Mouse (Mus musculus) kidney, embryonic 16.5 days (tissue): ENCODE data around the gene Fras1. TPM values are rescaled to one million over a fixed set of nuclear protein-coding genes. Genes with fewer than 3 reads are reported as not detected.

ENCODE experiments used
- ATAC-seq: fragments of 200-750 bp; cut with Nextera tagmentation; 2 replicates; pipeline ENCODE4 v1.8.0; 2017; ENCODE audit warnings: moderate TSS enrichment; ENCODE audit not compliant: low FRiP score, low TSS enrichment
- H3K27ac ChIP-seq: fragments of 300-500 bp; sonication (generic); 2 replicates; pipeline ENCODE4 v1.5.1; 2014; ENCODE audit warnings: low read length
- H3K27me3 ChIP-seq: fragments of 300-500 bp; sonication (generic); 2 replicates; pipeline ENCODE4 v1.6.1; 2014; ENCODE audit warnings: low read length, control low read depth, mixed read lengths; ENCODE audit not compliant: insufficient read depth
- H3K36me3 ChIP-seq: fragments of 300-500 bp; sonication (generic); 2 replicates; pipeline ENCODE4 v1.6.1; 2014; ENCODE audit warnings: low read length, control low read depth, mixed read lengths; ENCODE audit not compliant: insufficient read depth
- H3K4me1 ChIP-seq: fragments of 300-500 bp; sonication (generic); 2 replicates; pipeline ENCODE4 v1.6.1; 2014; ENCODE audit warnings: low read length, control low read depth, mixed read lengths; ENCODE audit not compliant: insufficient read depth
- H3K4me2 ChIP-seq: fragments of 300-500 bp; sonication (generic); replicated peaks from 2 replicates; pipeline ENCODE4 v1.6.1; 2014; ENCODE audit warnings: low read depth, low read length
- H3K4me3 ChIP-seq: fragments of 300-500 bp; sonication (generic); 2 replicates; pipeline ENCODE4 v1.5.1; 2014; ENCODE audit warnings: mild to moderate bottlenecking, low read length
- H3K9ac ChIP-seq: fragments of 300-500 bp; sonication (generic); replicated peaks from 2 replicates; pipeline ENCODE4 v1.6.1; 2014; ENCODE audit warnings: low read length
- H3K9me3 ChIP-seq: fragments of 300-500 bp; sonication (generic); 2 replicates; pipeline ENCODE4 v1.6.1; 2016; ENCODE audit warnings: low read length, control low read depth
- WGBS: fragments of 180-500 bp; shearing (Covaris S2); extraction: QIAGEN DNeasy Blood & Tissue Kit; methylation state at CpG from one replicate; pipeline ENCODE4 v1.1.7; 2014; 5-methylcytosine and 5-hydroxymethylcytosine counted together
- polyA plus RNA-seq: library from polyadenylated mRNA; unstranded; fragments of >200 nt; fragmentation: Nextera tagmentation; extraction: Ambion mirVana; gene quantifications from 2 replicates; pipeline ENCODE4 v1.2.1, GENCODE M21; 2015

Fras1 gene
- polyA plus RNA-seq, 1 experiment from 2014 or later = 30.3 TPM

DNA sequence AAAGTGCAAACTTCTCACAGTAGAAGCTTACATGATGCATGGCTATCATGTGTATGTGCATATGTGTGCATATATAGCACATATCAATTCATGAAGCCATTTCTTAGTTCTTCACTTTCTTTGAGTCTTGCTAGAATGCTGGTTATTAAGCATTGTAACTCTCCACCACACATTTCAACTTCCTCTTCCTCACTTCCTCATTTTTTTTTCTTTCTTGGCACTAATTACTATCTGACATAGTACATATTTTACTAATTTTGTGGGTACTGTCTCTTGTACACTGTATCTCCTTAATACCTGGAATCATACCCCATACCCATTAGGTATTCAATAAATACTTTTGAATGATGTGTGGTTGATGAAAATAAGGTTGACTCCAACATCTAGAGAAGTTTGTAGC lies 158.2 kb downstream of the Fras1 start:
- Histone ChIP-seq H3K4me3 (no peak overlapping the region), H3K4me2 (no peak overlapping the region), H3K9ac (no peak overlapping the region), H3K4me1 (no peaks in the 10 kb centered on the region), H3K27me3 (no peaks in the 10 kb centered on the region), H3K27ac (no peak overlapping the region), H3K36me3 (no peaks in the 10 kb centered on the region), H3K9me3 (no peaks in the 10 kb centered on the region)
- ATAC-seq = no peak

DNA sequence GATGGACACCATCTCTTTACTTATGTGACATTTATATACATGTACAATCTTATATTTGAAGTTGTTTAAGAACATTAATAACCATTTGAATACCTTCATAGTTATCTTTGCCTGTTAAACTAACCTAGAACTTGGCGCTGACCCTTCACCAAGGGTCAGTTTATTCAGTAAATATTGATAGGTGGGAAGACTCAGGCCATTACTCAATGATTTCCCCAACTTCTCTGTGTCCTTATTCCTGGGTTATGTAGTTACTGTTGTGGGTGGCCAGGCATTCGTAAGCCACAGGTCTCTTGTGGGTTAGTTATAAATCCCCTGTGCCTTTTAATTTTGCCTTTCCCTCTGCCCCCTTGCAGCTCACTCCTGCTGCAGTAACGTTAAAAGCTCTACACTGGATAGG lies 162.8 kb downstream of the Fras1 start:
- Histone ChIP-seq H3K27me3 (no peaks in the 10 kb centered on the region), H3K9me3 (no peaks in the 10 kb centered on the region), H3K4me3 (no peak overlapping the region), H3K27ac (no peak overlapping the region), H3K4me2 (no peak overlapping the region), H3K9ac (no peak overlapping the region), H3K36me3 (peaks cover 4% of the 10 kb centered on the region; the same call in 1 of the 2 replicates), H3K4me1 (no peaks in the 10 kb centered on the region)
- 66% methylated on average over 3 of the region's 3 CpGs for WGBS
- no peak for ATAC-seq

DNA sequence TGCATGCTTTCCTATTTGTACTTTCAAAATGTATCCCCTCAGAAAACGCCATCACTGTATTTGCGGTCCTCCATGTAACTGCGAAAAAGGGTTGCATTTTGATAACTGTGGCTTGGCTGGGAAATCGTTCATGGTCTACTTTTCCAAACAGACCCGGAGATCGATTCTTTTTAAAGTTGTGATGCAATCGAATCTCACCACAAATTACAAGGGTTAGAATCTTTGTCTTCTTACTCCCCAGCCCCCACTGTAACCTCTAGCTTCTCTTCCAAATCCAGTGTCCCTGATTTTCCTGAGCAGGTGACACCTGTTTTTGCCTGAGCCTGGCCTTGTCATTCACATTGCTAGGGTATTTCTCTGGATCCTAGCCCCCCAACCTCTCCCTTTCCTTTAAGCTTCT lies 163.2 kb downstream of the Fras1 start:
- H3K4me1 ChIP-seq = no peaks in the 10 kb centered on the region
- H3K27ac ChIP-seq = no peak overlapping the region
- ATAC-seq = no peak
- WGBS = 93% methylated on average over 7 of the region's 7 CpGs
- H3K27me3 ChIP-seq = no peaks in the 10 kb centered on the region
- no peak overlapping the region for H3K4me2 ChIP-seq
- no peak overlapping the region for H3K4me3 ChIP-seq
- peaks cover 4% of the 10 kb centered on the region; the same call in 1 of the 2 replicates for H3K36me3 ChIP-seq
- H3K9ac ChIP-seq = no peak overlapping the region
- no peaks in the 10 kb centered on the region for H3K9me3 ChIP-seq

DNA sequence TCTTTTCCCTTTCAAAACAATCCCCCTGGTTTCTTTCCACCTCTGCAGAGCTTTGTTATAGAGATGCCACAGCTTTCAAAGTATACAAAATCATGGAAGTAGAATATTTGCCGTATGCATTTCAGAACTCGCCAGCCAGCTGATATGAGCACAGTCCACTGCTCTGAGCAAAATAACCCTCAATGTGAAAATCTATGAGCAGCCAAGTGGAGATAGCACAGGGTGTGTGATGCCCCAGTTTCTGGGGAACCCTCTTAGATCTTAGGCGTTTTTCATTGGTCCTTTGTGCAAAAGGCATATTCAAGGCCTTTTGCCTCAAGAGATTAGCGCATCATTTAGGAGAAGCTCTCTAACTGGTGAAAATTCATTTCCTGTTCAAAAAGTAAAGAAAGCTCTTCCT lies 170.4 kb downstream of the Fras1 start:
- no peak overlapping the region for H3K4me3 ChIP-seq
- no peak overlapping the region for H3K4me2 ChIP-seq
- no peaks in the 10 kb centered on the region for H3K27me3 ChIP-seq
- ATAC-seq = no peak
- H3K36me3 ChIP-seq = no peaks in the 10 kb centered on the region
- no peaks in the 10 kb centered on the region for H3K4me1 ChIP-seq
- 95% methylated on average over 4 of the region's 4 CpGs for WGBS
- H3K27ac ChIP-seq = no peak overlapping the region
- H3K9ac ChIP-seq = no peak overlapping the region
- H3K9me3 ChIP-seq = no peaks in the 10 kb centered on the region

DNA sequence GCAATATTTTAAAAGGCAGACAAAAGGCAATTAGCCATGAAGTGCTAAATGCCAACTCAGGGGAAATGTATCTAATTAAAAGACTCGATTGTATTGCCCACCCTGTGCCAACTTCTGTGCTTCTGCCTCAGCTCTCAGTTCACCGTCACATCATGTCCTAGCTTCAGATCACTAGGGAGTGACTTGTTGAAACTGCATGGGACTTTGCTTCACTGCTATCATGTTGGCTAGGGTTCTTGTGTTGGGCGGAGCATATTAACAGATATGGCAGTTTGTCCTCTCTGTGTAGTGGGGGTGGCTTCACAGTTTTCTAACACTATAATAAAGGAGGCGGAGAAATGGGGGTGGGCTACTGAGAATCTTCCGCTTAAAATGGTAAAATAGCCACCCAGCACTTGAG lies 172.2 kb downstream of the Fras1 start:
- H3K27ac ChIP-seq = no peak overlapping the region
- H3K9me3 ChIP-seq = no peaks in the 10 kb centered on the region
- WGBS = 88% methylated on average over 5 of the region's 5 CpGs

DNA sequence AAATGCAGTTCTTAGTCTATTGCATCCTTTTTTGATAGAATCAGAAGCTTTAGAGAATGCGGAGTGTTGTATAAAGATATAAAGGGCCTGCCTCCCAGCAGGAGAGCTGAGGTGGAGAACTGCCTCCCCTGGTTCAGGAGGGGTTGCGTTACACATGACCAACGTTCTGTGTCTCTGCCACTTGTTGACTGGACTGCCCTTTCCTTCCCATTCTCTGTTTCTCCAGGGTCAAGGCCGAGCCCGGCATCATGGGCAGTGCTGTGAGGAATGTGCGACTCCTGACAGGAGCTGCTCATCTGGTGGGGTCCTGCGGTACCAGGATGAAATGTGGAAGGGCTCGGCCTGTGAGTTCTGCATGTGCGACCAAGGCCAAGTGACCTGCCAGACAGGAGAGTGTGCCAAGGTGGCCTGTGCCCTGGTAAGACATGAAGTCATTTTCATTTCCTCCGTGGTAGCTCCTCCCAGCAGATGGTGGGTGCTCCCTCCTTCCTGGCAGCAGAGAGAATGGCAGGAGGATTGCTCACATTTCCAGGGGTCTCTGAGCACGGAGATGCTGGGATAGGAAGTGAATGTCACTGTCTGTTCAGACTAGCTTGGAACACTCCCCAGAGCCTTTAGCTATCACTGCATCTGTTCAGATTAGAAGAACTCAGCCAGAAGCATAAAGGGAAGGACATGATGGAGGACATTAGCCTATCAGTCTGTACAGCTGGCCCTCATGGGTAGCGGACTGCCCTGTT lies 181.4 kb downstream of the Fras1 start:
- Histone ChIP-seq H3K36me3 (peaks cover 7% of the 10 kb centered on the region; the same call in 1 of the 2 replicates), H3K4me3 (no peak overlapping the region), H3K27ac (no peak overlapping the region), H3K9me3 (no peaks in the 10 kb centered on the region), H3K4me2 (no peak overlapping the region), H3K9ac (no peak overlapping the region), H3K4me1 (no peaks in the 10 kb centered on the region; the same call in 1 of the 2 replicates), H3K27me3 (no peaks in the 10 kb centered on the region)
- WGBS = 59% methylated on average over 12 of the region's 12 CpGs
- peak; percentile 62 for ATAC-seq

More for the DNA sequence above, 172.2 kb downstream of the Fras1 start:
- Histone ChIP-seq H3K36me3 (no peaks in the 10 kb centered on the region), H3K9ac (no peak overlapping the region), H3K4me1 (no peaks in the 10 kb centered on the region), H3K4me2 (no peak overlapping the region), H3K4me3 (no peak overlapping the region), H3K27me3 (no peaks in the 10 kb centered on the region)
- ATAC-seq = no peak

DNA sequence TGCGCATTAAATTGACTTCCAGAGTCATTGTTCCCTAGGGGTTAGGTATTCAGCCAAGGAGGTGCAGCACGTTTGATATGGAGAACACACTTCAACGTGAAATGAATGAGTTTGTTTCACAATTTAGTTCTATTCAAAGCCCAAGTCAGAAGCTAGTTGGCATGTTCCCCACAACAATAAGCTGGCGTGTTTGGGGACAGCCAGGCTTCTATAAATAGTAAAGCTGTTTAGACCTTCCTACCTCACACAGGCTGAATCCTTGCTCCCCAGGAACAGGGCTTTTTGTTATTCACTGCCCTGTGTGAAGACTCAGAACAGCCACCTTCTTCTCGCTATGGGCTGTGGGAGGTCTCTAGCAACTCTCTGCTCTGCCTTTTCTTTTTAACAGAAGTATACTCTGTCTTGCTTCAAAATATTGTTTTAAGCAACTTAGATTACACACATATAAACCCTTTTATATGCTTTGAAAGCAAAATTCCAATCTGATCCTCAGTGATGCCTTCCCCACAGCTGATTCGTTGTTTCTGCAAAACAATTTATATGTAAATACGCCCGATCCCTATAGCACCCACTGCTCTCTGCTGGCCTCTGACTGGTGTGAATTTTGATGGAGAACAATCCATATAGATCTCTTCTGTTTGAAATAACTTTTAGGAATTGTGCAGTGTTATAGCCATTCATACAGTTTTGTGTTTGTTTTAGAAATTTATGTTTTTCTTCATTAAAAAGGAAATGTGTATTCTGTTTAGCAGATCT lies 184.5 kb downstream of the Fras1 start:
- 55% methylated on average over 8 of the region's 8 CpGs for WGBS

DNA sequence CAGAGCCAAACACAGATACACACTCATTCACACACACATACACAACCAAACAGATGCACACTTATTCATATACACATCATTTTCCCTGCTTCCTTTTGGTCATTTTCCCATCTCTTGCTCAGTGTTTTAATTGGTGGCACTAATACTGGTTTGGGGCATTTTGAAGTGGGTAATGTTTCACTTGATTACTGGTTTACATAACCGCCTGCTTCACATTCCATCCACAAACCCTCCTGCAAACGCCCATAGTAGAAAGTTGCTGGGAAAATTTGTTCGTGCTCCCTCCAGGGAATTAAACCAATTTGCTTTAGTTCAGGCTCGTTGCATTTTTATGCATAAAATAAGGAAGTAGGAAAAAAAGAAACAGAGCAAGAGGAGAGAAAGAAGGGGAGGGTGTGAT lies 200.8 kb downstream of the Fras1 start:
- H3K9ac ChIP-seq = no peak overlapping the region
- H3K36me3 ChIP-seq = peaks cover 32% of the 10 kb centered on the region
- 56% methylated on average over 4 of the region's 4 CpGs for WGBS
- no peaks in the 10 kb centered on the region for H3K27me3 ChIP-seq
- H3K27ac ChIP-seq = peak overlapping the region; percentile 63; the same call in 1 of the 2 replicates
- no peak overlapping the region for H3K4me2 ChIP-seq
- H3K4me3 ChIP-seq = no peak overlapping the region
- H3K9me3 ChIP-seq = no peaks in the 10 kb centered on the region
- H3K4me1 ChIP-seq = 0 out of 2 replicates have a peak, but pooled peaks cover 7% of the 10 kb centered on the region
- ATAC-seq = no peak

More for the DNA sequence above, 184.5 kb downstream of the Fras1 start:
- H3K9ac ChIP-seq = no peak overlapping the region
- no peaks in the 10 kb centered on the region for H3K27me3 ChIP-seq
- H3K27ac ChIP-seq = no peak overlapping the region
- H3K36me3 ChIP-seq = peaks cover 12% of the 10 kb centered on the region
- H3K4me2 ChIP-seq = no peak overlapping the region
- H3K4me3 ChIP-seq = no peak overlapping the region
- no peaks in the 10 kb centered on the region for H3K9me3 ChIP-seq
- no peak for ATAC-seq
- no peaks in the 10 kb centered on the region; the same call in 1 of the 2 replicates for H3K4me1 ChIP-seq

DNA sequence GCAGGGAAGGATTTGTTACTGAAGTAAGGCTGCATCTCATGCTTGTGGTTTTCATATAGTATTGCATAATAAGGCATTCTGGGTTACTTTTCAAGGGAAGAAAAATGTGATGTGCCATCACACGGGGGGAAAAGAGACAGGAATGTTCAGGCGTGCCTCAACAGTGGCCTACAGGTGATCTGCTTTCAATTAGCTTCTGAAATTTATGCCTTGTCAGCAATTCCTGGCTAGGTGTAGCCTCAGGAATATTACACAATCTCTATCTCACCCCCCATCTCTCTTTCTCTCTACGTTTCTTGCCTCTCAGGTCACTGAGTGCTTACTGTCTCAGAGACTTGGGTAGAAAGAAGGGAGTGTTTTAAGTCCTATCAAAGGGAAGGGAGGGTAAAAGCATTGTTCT lies 204.9 kb downstream of the Fras1 start:
- no peak overlapping the region for H3K9ac ChIP-seq
- no peak overlapping the region for H3K27ac ChIP-seq
- H3K27me3 ChIP-seq = no peaks in the 10 kb centered on the region
- no peak overlapping the region for H3K4me3 ChIP-seq
- peaks cover 12% of the 10 kb centered on the region; the same call in 1 of the 2 replicates for H3K36me3 ChIP-seq
- 0 out of 2 replicates have a peak, but pooled peaks cover 7% of the 10 kb centered on the region for H3K4me1 ChIP-seq
- no peaks in the 10 kb centered on the region for H3K9me3 ChIP-seq
- WGBS = 76% methylated on average over 3 of the region's 3 CpGs
- ATAC-seq = no peak
- H3K4me2 ChIP-seq = no peak overlapping the region

DNA sequence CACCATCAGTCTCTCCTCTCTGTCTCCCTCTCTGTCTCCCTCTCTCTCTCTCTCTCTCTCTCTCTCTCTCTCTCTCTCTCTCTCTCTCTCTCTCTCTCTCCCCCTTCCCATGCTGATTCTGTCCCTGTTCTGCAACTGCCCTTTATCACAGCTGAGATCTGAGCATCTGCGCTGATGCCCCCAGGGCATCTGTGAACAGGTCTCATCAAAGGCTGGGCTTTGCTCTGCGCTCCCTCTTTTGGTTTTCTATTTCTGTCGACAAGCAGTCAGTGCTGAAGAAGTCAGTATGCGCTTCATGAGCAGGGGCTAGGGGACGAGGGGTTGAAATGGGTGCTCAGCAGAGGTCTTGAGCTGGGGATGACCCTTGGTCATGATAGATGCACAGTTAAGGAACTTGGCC lies 206.2 kb downstream of the Fras1 start:
- no peak for ATAC-seq
- Histone ChIP-seq H3K27ac (no peak overlapping the region), H3K9me3 (peaks cover 3% of the 10 kb centered on the region; the same call in 1 of the 2 replicates), H3K27me3 (no peaks in the 10 kb centered on the region), H3K4me2 (no peak overlapping the region), H3K9ac (no peak overlapping the region), H3K4me3 (no peak overlapping the region), H3K4me1 (0 out of 2 replicates have a peak, but pooled peaks cover under 1% of the 10 kb centered on the region), H3K36me3 (peaks cover 17% of the 10 kb centered on the region)
- WGBS = 82% methylated on average over 5 of the region's 5 CpGs
